Mouse (Mus musculus) myocyte (in vitro differentiated cells): ENCODE results near the gene Por. TPM values are rescaled to one million over a fixed set of nuclear protein-coding genes. Genes with fewer than 3 reads are reported as not detected.
A peak's percentile ranks its signal among the peaks of the same experiment; 100 is the strongest.

Source experiments
- H3K27me3 ChIP-seq: one replicate; pipeline ENCODE4 v1.6.1; 2011; ENCODE audit not compliant: control insufficient read depth, insufficient read depth, insufficient read length
- H3K36me3 ChIP-seq: one replicate; pipeline ENCODE4 v1.6.1; 2011; ENCODE audit not compliant: control insufficient read depth, insufficient read depth
- H3K4me2 ChIP-seq: one replicate; pipeline ENCODE4 v1.6.1; 2011; ENCODE audit warnings: low read depth, control low read depth
- H3K4me3 ChIP-seq: one replicate; pipeline ENCODE4 v1.5.1; 2011; ENCODE audit warnings: mild to moderate bottlenecking, control low read depth, moderate library complexity
- H3K79me2 ChIP-seq: one replicate; pipeline ENCODE4 v1.6.1; 2011; ENCODE audit not compliant: control insufficient read depth, insufficient read depth
- H3ac ChIP-seq: one replicate; pipeline ENCODE4 v1.6.1; 2011; ENCODE audit not compliant: control insufficient read depth, insufficient read length
- CEBPB ChIP-seq: IDR thresholded peaks from 2 replicates; pipeline ENCODE4 v1.6.1; 2011; ENCODE audit warnings: mild to moderate bottlenecking, moderate library complexity; ENCODE audit not compliant: poor library complexity, insufficient read depth, severe bottlenecking
- E2F4 ChIP-seq: IDR thresholded peaks from one replicate; pipeline ENCODE4 v1.6.1; 2011; ENCODE audit warnings: mild to moderate bottlenecking, control low read depth, moderate library complexity; ENCODE audit not compliant: insufficient read depth
- MAX ChIP-seq: IDR thresholded peaks from one replicate; pipeline ENCODE4 v1.6.1; 2011; ENCODE audit warnings: low read depth, mild to moderate bottlenecking, control low read depth
- MYOD1 ChIP-seq, 3 experiments: IDR thresholded peaks; one replicate each; pipeline ENCODE4 v1.6.1; 2011; ENCODE audit warnings: control low read depth in 2 of 3, low read depth in 2 of 3, mild to moderate bottlenecking in 2 of 3, moderate library complexity in 1 of 3; ENCODE audit not compliant: insufficient read length in 2 of 3, control insufficient read depth in 1 of 3
- MYOG ChIP-seq, 3 experiments: IDR thresholded peaks; one replicate each; pipeline ENCODE4 v1.6.1; 2011; ENCODE audit warnings: control low read depth in 2 of 3, low read depth in 2 of 3, mild to moderate bottlenecking in 2 of 3; ENCODE audit not compliant: insufficient read length in 2 of 3, control insufficient read depth in 1 of 3, insufficient read depth in 1 of 3
- POLR2A ChIP-seq: IDR thresholded peaks from one replicate; pipeline ENCODE4 v1.6.1; 2011; ENCODE audit warnings: low read depth, mild to moderate bottlenecking, control low read depth, moderate library complexity; ENCODE audit not compliant: insufficient read length
- POLR2AphosphoS2 ChIP-seq: IDR thresholded peaks from one replicate; pipeline ENCODE4 v1.6.1; 2011; ENCODE audit warnings: low read depth, control low read depth; ENCODE audit not compliant: insufficient read length
- REST ChIP-seq: IDR thresholded peaks from one replicate; pipeline ENCODE4 v1.6.1; 2011; ENCODE audit warnings: mild to moderate bottlenecking, control low read depth, moderate library complexity; ENCODE audit not compliant: insufficient read depth, insufficient read length
- SRF ChIP-seq: IDR thresholded peaks from one replicate; pipeline ENCODE4 v1.6.1; 2011; ENCODE audit warnings: low read depth; ENCODE audit not compliant: control insufficient read depth, insufficient read length
- TCF12 ChIP-seq: IDR thresholded peaks from one replicate; pipeline ENCODE4 v1.6.1; 2011; ENCODE audit warnings: mild to moderate bottlenecking, control low read depth; ENCODE audit not compliant: poor library complexity, insufficient read depth, severe bottlenecking
- TCF3 ChIP-seq: IDR thresholded peaks from one replicate; pipeline ENCODE4 v1.6.1; 2011; ENCODE audit warnings: low read depth, control low read depth; ENCODE audit not compliant: insufficient read length
- USF1 ChIP-seq: IDR thresholded peaks from one replicate; pipeline ENCODE4 v1.6.1; 2011; ENCODE audit warnings: low read depth, mild to moderate bottlenecking, control low read depth, moderate library complexity
- polyA plus RNA-seq: library from polyadenylated mRNA; unstranded; fragments of >200 nt; fragmentation: generic; extraction: Trizol; gene quantifications from one replicate; pipeline ENCODE4 v1.2.1, GENCODE M21; 2012; ENCODE audit warnings: missing spikeins

Gene Por
- polyA plus RNA-seq, 1 experiment, result 90.6 TPM

DNA sequence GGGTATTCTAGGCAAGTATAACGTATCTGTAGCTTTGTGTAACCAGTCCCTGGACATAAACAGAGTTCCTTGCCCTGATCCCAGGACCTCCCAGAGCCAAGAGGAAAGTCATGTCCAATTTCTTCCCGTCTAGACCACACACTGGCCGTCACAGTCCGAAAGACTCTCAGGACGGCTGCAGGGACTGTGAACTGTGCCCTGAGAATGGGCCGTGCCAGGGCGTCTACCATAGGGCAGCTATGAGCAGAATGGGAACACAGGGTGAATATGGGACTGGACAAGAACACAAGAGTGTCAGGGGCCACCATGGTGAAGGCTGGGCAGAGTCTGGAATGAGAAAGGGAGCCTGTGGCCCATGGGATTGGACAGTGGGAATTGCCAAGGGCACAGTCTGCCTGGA is 9.3 kb upstream of the Por start:
- Histone ChIP-seq H3K79me2 (no peaks in the 10 kb centered on the region), H3K27me3 (no peaks in the 10 kb centered on the region), H3K4me3 (no peak overlapping the region), H3K4me2 (no peak overlapping the region), H3ac (no peak overlapping the region), H3K36me3 (no peaks in the 10 kb centered on the region)
- TF ChIP-seq TCF12, result no peak

DNA sequence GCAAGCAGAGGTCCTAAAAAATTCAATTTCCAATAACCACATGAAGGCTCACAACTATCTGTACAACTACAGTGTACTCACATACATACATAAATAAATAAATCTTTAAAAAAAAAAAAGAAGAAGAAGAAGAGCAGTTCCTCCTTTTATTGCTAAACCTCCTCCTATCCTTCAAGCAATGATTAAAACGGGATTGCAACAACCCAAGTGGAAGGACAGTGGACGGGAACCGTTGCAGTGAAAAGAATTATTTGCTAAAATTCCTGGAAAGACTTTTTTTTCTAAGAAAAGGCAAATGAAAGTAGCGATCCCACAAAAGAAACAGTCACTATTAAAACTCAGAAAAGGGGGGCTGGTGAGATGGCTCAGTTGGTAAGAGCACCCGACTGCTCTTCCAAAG is 2.9 kb upstream of the Por start:
- TF ChIP-seq TCF12, result no peak
- no peak for TF ChIP-seq MYOG (IDR thresholded peaks at IDR 0.05; ENCODE audit: control insufficient read depth in 1 of 3, insufficient read depth in 1 of 3, insufficient read length in 2 of 3, low read depth in 2 of 3)
- TF ChIP-seq POLR2AphosphoS2, result no peak
- no peak for TF ChIP-seq CEBPB
- TF ChIP-seq MYOD1 (IDR thresholded peaks at IDR 0.05; ENCODE audit: control insufficient read depth in 1 of 3, insufficient read length in 2 of 3, low read depth in 2 of 3), result no peak
- no peak for TF ChIP-seq POLR2A
- no peak for TF ChIP-seq USF1
- no peak for TF ChIP-seq SRF
- TF ChIP-seq TCF3, result no peak
- TF ChIP-seq E2F4, result no peak
- no peak for TF ChIP-seq REST
- no peak for TF ChIP-seq MAX
- H3K4me2 ChIP-seq, result no peak overlapping the region
- H3K79me2 ChIP-seq, result no peaks in the 10 kb centered on the region
- no peaks in the 10 kb centered on the region for H3K36me3 ChIP-seq
- H3K4me3 ChIP-seq, result no peak overlapping the region
- H3ac ChIP-seq, result no peak overlapping the region
- no peaks in the 10 kb centered on the region for H3K27me3 ChIP-seq

DNA sequence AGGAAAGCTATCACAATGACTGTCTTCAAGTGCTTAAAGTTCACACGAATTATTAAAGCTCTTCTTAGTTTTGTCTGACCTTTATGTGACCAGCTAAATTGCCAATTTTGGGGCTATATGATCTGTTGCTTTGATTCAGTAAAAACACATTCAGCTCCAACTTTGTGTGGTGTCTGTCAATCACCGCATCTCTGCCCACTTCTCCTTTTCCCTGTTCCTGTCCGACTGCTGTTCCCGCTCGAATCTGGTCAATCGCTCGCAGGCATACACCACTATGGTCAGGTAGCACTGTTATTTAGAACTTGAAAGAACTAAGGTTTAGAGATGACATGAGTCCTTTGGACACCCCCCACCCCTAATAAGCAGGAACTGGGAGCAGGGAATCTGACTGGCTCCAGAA is 1.8 kb upstream of the Por start:
- Histone ChIP-seq H3K36me3 (no peaks in the 10 kb centered on the region), H3K4me2 (no peak overlapping the region), H3K27me3 (no peaks in the 10 kb centered on the region), H3ac (no peak overlapping the region), H3K4me3 (no peak overlapping the region), H3K79me2 (no peaks in the 10 kb centered on the region)
- no peak for TF ChIP-seq MAX
- TF ChIP-seq REST, result no peak
- no peak for TF ChIP-seq E2F4
- TF ChIP-seq MYOG (IDR thresholded peaks at IDR 0.05; ENCODE audit: control insufficient read depth in 1 of 3, insufficient read depth in 1 of 3, insufficient read length in 2 of 3, low read depth in 2 of 3), result no peak
- no peak for TF ChIP-seq TCF12
- TF ChIP-seq SRF, result no peak
- no peak for TF ChIP-seq MYOD1 (IDR thresholded peaks at IDR 0.05; ENCODE audit: control insufficient read depth in 1 of 3, insufficient read length in 2 of 3, low read depth in 2 of 3)

- Histone ChIP-seq H3K79me2 (no peaks in the 10 kb centered on the region), H3K27me3 (no peaks in the 10 kb centered on the region), H3K4me2 (peak overlapping the region; percentile 71), H3K36me3 (no peaks in the 10 kb centered on the region), H3K4me3 (peak overlapping the region; percentile 23), H3ac (no peak overlapping the region)
- TF ChIP-seq MYOG (IDR thresholded peaks at IDR 0.05; ENCODE audit: control insufficient read depth in 1 of 3, insufficient read depth in 1 of 3, insufficient read length in 2 of 3, low read depth in 2 of 3) (no peak), CEBPB (no peak), POLR2A (no peak), SRF (no peak), POLR2AphosphoS2 (no peak), MYOD1 (IDR thresholded peaks at IDR 0.05; ENCODE audit: control insufficient read depth in 1 of 3, insufficient read length in 2 of 3, low read depth in 2 of 3) (no peak), TCF12 (no peak), TCF3 (no peak), USF1 (no peak), E2F4 (no peak), MAX (no peak), REST (no peak)
Observed at GRCm38 (mm10) chr5:135670881-135671280, 1.0 kb downstream of the Por start.

DNA sequence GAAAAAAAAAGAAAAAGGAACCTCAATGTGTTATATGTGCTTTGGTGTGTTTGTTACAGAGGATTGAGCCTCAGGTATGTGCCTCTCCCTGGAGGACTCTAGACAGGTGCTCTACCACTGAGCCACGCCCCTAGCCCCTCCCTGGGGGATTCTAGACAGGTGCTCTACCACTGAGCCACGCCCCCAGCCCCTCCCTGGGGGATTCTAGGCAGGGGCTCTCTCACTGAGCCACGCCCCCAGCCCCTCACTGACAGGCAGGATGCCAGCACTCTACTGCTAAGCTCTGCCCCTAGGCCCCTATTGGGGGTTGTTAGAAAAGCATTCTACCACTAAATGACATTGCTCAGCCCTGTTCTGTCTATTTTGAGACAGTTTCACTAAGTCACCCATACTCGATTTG is 2.7 kb downstream of the Por start:
- TF ChIP-seq MYOG (IDR thresholded peaks at IDR 0.05; ENCODE audit: control insufficient read depth in 1 of 3, insufficient read depth in 1 of 3, insufficient read length in 2 of 3, low read depth in 2 of 3) (no peak), TCF3 (no peak), MAX (no peak), TCF12 (no peak), REST (no peak), POLR2A (no peak), SRF (no peak), CEBPB (no peak), POLR2AphosphoS2 (no peak), E2F4 (no peak), USF1 (no peak), MYOD1 (IDR thresholded peaks at IDR 0.05; ENCODE audit: control insufficient read depth in 1 of 3, insufficient read length in 2 of 3, low read depth in 2 of 3) (no peak)
- Histone ChIP-seq H3K4me3 (no peak overlapping the region), H3K36me3 (no peaks in the 10 kb centered on the region), H3ac (no peak overlapping the region), H3K79me2 (no peaks in the 10 kb centered on the region), H3K27me3 (no peaks in the 10 kb centered on the region), H3K4me2 (no peak overlapping the region)
